Mouse (Mus musculus) spleen, adult 2 months (tissue): ENCODE results near the gene Resp18.

Experiments used
- CTCF ChIP-seq: fragments of 200-500 bp; IDR thresholded peaks from 2 replicates; pipeline ENCODE4 v1.5.1; 2011; ENCODE audit warnings: mild to moderate bottlenecking, inconsistent platforms; ENCODE audit not compliant: insufficient read depth, insufficient read length, insufficient replicate concordance; ENCODE audit errors: extremely low read depth
- POLR2A ChIP-seq: fragments of 200-500 bp; IDR thresholded peaks from 2 replicates; pipeline ENCODE4 v1.6.1; 2011; ENCODE audit warnings: low read depth, low read length, inconsistent platforms

GRCm38 (mm10) chr1:75251112-75251970 is 26.9 kb downstream of the Resp18 start:
- peak; percentile 97 for TF ChIP-seq CTCF
- no peak; the same call in 1 of the 2 replicates for TF ChIP-seq POLR2A
